Mouse (Mus musculus) G1E (cell line): ENCODE data around the gene Ccr9. TPM values are rescaled to one million over a fixed set of nuclear protein-coding genes. Genes with fewer than 3 reads are reported as not detected.

ENCODE experiments used
- ATAC-seq: 2 replicates; pipeline ENCODE4 v1.8.0; 2016; ENCODE audit warnings: mild to moderate bottlenecking; ENCODE audit not compliant: insufficient number of reproducible peaks, poor library complexity, low FRiP score, severe bottlenecking; ENCODE audit errors: extremely low read depth
- DNase-seq: peaks from one replicate; pipeline ENCODE4 v3.0.0; 2012; ENCODE audit warnings: low spot score
- H3K27me3 ChIP-seq: 2 replicates; pipeline ENCODE4 v1.6.1; 2012; ENCODE audit warnings: mild to moderate bottlenecking, low read length, inconsistent platforms; ENCODE audit not compliant: insufficient read depth
- H3K36me3 ChIP-seq: replicated peaks from 2 replicates; pipeline ENCODE3; 2012; ENCODE audit warnings: mild to moderate bottlenecking, inconsistent platforms
- H3K4me1 ChIP-seq: 2 replicates; pipeline ENCODE4 v1.6.1; 2012; ENCODE audit warnings: low read depth, low read length, inconsistent platforms, mixed read lengths; ENCODE audit not compliant: insufficient read depth
- H3K4me3 ChIP-seq: 2 replicates; pipeline ENCODE4 v1.5.1; 2012; ENCODE audit warnings: low read depth, mild to moderate bottlenecking, inconsistent platforms, low read length, moderate library complexity, mixed read lengths
- H3K9me3 ChIP-seq: replicated peaks from 2 replicates; pipeline ENCODE4 v1.6.1; 2012; ENCODE audit warnings: inconsistent platforms
- CTCF ChIP-seq: IDR thresholded peaks from 2 replicates; pipeline ENCODE4 v1.5.1; 2012; ENCODE audit warnings: low read depth, low read length, inconsistent platforms, mixed read lengths
- GATA1 ChIP-seq: IDR thresholded peaks from 2 replicates; pipeline ENCODE4 v1.6.1; 2012; ENCODE audit warnings: borderline replicate concordance, low read length, inconsistent platforms, mixed read lengths
- GATA2 ChIP-seq: IDR thresholded peaks from 2 replicates; pipeline ENCODE4 v1.6.1; 2012; ENCODE audit warnings: low read depth, low read length, inconsistent platforms, borderline replicate concordance
- POLR2AphosphoS5 ChIP-seq: IDR thresholded peaks from 2 replicates; pipeline ENCODE4 v1.6.1; 2012; ENCODE audit warnings: low read depth, low read length, inconsistent platforms; ENCODE audit not compliant: insufficient replicate concordance
- TAL1 ChIP-seq: conservative IDR thresholded peaks from 2 replicates; pipeline ENCODE4 v1.6.1; 2012; ENCODE audit warnings: low read depth, low read length, inconsistent platforms, mixed read lengths
- polyA plus RNA-seq: library from polyadenylated mRNA; stranded (reverse); fragments of >175 nt; gene quantifications from 2 replicates; pipeline ENCODE4 v1.2.3, GENCODE M21; 2012
- total RNA-seq, 2 experiments: library from RNA; stranded (forward) in 1 of 2; stranded (reverse) in 1 of 2; fragments of 200-1000 nt in 1 of 2; fragments of >200 nt in 1 of 2; fragmentation: Nextera tagmentation in 1 of 2; gene quantifications; 2 replicates each; pipeline ENCODE4 v1.2.3; 2014 to 2017

Ccr9 gene
- total RNA-seq (2014; fragmentation: Nextera tagmentation), result not detected in 2 replicates
- total RNA-seq (2017), result 0.11 and 0.17 TPM in 2 replicates
- polyA plus RNA-seq, result not detected in 2 replicates

DNA sequence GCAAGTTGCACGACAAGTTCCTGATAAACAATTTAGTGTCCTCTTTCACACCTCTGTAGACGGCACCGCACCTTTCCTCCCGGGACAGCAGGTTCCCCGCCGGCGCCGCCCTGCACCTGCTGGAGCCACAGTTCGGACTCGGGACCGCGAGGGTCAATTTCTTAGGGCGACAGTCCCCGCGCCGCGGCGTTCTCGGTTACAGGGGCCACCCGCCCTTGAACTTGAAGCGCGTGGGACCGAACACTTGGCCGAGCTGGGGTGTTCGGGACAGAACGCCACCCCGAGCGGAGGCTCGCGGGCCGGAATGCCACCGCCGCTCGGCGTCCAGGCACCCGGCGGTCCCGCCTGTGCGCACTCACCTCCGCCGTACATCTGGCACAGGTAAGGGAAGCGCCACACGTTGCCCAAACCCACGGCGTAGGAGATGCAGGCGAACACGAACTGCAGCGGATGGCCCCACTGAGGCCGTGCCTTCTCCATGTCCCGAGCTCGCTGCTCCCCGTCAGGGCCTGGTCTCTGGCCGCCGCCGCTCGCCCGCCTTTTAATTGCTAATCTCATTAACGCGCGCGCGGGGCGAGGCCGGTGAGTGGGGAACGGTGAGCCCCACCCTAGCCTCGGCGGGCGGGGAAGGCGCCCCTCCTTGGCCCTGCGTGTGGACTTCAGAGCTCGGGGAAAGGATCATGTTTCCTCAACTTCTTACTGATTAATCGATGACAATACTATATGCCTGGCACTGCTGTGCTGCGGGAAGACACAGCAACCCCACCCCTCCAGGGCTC is at the start of gene Ccr9, which contains the start of gene Slc6a20a:
TSS of gene Ccr9 (plus strand) at position 113 of the 779 bp plus-strand sequence.
TSS of gene Slc6a20a (minus strand) at position 559 of the 779 bp plus-strand sequence.
- no peaks in the 10 kb centered on the region for H3K9me3 ChIP-seq
- DNase-seq (peak; percentile 26), ATAC-seq (no peak)
- peaks cover 43% of the 10 kb centered on the region for H3K27me3 ChIP-seq
- peaks cover 20% of the 10 kb centered on the region for H3K4me1 ChIP-seq
- H3K4me3 ChIP-seq, result peak within 1 kb of the TSS; percentile 66
- H3K36me3 ChIP-seq, result no peaks in the 10 kb centered on the region
- no peak for TF ChIP-seq CTCF
- no peak for TF ChIP-seq GATA2

DNA sequence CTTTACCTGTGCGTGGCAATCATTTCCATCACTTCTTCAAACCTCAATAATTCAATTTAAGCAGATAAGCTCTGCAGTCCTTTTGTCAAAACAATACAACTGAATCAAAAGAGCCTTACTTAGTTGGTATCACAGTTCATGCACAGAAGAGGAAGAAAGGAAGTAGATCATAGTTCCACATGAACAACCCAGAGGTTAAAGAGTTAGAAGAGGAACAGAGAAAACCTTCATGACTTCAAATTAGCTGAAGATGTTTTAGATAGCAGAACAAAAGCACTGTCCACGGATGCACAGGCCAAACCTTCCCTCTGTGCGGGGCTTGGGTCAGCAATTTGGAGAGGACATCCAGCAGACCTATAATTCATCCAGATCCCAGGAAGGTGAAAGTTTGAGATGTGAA is 46.6 kb upstream of the Ccr9 start:
- Histone ChIP-seq H3K9me3 (no peaks in the 10 kb centered on the region), H3K4me1 (no peaks in the 10 kb centered on the region; the same call in 1 of the 2 replicates), H3K27me3 (peaks cover 12% of the 10 kb centered on the region), H3K4me3 (no peak overlapping the region), H3K36me3 (no peaks in the 10 kb centered on the region)
- DNase-seq (no peak), ATAC-seq (no peak)
- no peak for TF ChIP-seq GATA1

- peaks cover 15% of the 10 kb centered on the region for H3K27me3 ChIP-seq
- H3K4me3 ChIP-seq, result no peak within 1 kb of the TSS
- DNase-seq (no peak), ATAC-seq (no peak)
- no peaks in the 10 kb centered on the region; the same call in 1 of the 2 replicates for H3K4me1 ChIP-seq
- TF ChIP-seq TAL1, result no peak
- TF ChIP-seq POLR2AphosphoS5, result no peak
- no peaks in the 10 kb centered on the region for H3K36me3 ChIP-seq
- no peaks in the 10 kb centered on the region for H3K9me3 ChIP-seq
Measured at GRCm38 (mm10) chr9:123632281-123632680, 46.0 kb upstream of the Ccr9 start, which contains the start of gene Slc6a20b. Gene Slc6a20b, minus strand, starts transcription at chr9:123632565.

GRCm38 (mm10) chr9:123632993-123633392 is 45.2 kb upstream of the Ccr9 start:
- H3K4me3 ChIP-seq, result no peak overlapping the region
- no peak for ATAC-seq
- H3K27me3 ChIP-seq, result peaks cover 15% of the 10 kb centered on the region
- no peaks in the 10 kb centered on the region for H3K36me3 ChIP-seq
- H3K4me1 ChIP-seq, result no peaks in the 10 kb centered on the region; the same call in 1 of the 2 replicates
- no peak for DNase-seq
- no peak for TF ChIP-seq CTCF
- TF ChIP-seq GATA1, result no peak
- TF ChIP-seq GATA2, result no peak
- TF ChIP-seq TAL1, result no peak
- no peak for TF ChIP-seq POLR2AphosphoS5
- no peaks in the 10 kb centered on the region for H3K9me3 ChIP-seq

DNA sequence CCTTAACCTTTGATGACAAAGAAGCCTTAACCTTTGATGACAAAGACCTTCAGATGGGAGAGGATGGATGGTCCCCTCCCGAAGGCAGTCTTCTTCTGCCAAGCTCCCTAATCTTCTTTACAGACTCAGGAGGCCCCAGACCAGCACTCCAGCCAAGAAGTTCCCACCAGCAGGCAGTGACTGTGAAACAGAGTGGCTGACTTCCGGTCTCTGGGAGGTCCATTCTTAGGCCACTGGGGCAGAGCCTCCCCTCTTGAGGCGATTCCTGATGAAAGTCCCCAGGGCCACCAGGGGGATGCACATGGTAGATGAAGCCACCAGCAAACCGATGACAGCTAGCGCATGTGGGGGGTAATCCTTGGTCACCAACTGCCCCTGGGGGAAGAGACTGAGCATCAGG is 41.5 kb upstream of the Ccr9 start:
- no peak for TF ChIP-seq GATA2
- DNase-seq (no peak), ATAC-seq (no peak)
- no peaks in the 10 kb centered on the region for H3K36me3 ChIP-seq
- H3K4me1 ChIP-seq, result peaks cover 2% of the 10 kb centered on the region
- H3K27me3 ChIP-seq, result peaks cover 15% of the 10 kb centered on the region
- H3K9me3 ChIP-seq, result no peaks in the 10 kb centered on the region
- no peak overlapping the region for H3K4me3 ChIP-seq

- Histone ChIP-seq H3K36me3 (no peaks in the 10 kb centered on the region), H3K9me3 (no peaks in the 10 kb centered on the region), H3K27me3 (peaks cover 4% of the 10 kb centered on the region; the same call in 1 of the 2 replicates), H3K4me1 (peaks cover 2% of the 10 kb centered on the region; the same call in 1 of the 2 replicates), H3K4me3 (no peak overlapping the region)
- TF ChIP-seq POLR2AphosphoS5 (no peak), GATA2 (no peak), CTCF (no peak), TAL1 (no peak), GATA1 (no peak)
- no peak for ATAC-seq
- no peak for DNase-seq
Measured at GRCm38 (mm10) chr9:123638231-123638630, 40.0 kb upstream of the Ccr9 start.

DNA sequence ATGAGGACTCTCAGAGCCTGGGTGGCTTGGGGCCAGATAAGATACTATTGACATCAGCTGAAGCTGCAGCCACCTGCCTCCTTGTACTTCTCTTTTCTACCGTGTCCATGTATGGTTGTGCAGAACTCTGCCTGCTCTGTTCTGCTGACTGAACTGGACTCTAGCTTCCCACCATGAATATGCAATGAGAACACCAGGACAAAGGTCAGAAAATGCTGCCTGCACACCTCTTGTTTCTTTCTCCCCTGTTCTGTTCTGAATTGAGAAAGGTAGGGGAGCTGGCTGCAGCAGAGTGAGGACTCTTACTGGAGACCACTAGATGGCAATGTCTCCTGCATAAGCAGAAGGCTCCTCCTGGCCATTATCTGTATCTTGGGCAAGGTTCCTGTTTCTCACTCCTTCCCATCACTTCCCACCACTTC is 39.6 kb upstream of the Ccr9 start:
- peak; percentile 36 for DNase-seq

More for the DNA sequence above, 39.6 kb upstream of the Ccr9 start:
- Histone ChIP-seq H3K36me3 (no peaks in the 10 kb centered on the region), H3K27me3 (peaks cover 4% of the 10 kb centered on the region; the same call in 1 of the 2 replicates), H3K4me3 (no peak overlapping the region), H3K9me3 (no peaks in the 10 kb centered on the region), H3K4me1 (peaks cover 2% of the 10 kb centered on the region; the same call in 1 of the 2 replicates)
- ATAC-seq, result no peak
- TF ChIP-seq POLR2AphosphoS5, result no peak
- peak; percentile 35 for TF ChIP-seq CTCF
- TF ChIP-seq GATA1, result no peak
